Mouse (Mus musculus) CH12.LX (cell line): ENCODE results near the gene Usmg5. TPM values are rescaled to one million over a fixed set of nuclear protein-coding genes. Genes with fewer than 3 reads are reported as not detected.
A peak's percentile ranks its signal among the peaks of the same experiment; 100 is the strongest.

Experiments used
- DNase-seq: peaks from one replicate; pipeline ENCODE4 v3.0.0-alpha.2; 2013; ENCODE audit errors: extremely low read depth
- H3K27ac ChIP-seq: 2 replicates; pipeline ENCODE4 v1.5.1; 2012; ENCODE audit warnings: low read depth, mild to moderate bottlenecking, control low read depth, moderate library complexity; ENCODE audit not compliant: insufficient read depth
- H3K27me3 ChIP-seq: replicated peaks from 2 replicates; pipeline ENCODE3; 2012; ENCODE audit warnings: inconsistent platforms
- H3K36me3 ChIP-seq, 2 experiments: replicated peaks in 1 of 2; 2 replicates each; pipeline versions ENCODE3 to v1.6.1; 2012; ENCODE audit warnings: inconsistent platforms in 1 of 2, low read length in 1 of 2, mild to moderate bottlenecking in 1 of 2, mixed read lengths in 1 of 2, moderate library complexity in 1 of 2; ENCODE audit not compliant: control insufficient read depth in 1 of 2, insufficient read depth in 1 of 2
- H3K4me1 ChIP-seq, 2 experiments: 2 replicates each; pipeline ENCODE4 v1.6.1; 2012; ENCODE audit warnings: inconsistent platforms in 1 of 2, moderate library complexity in 1 of 2; ENCODE audit not compliant: insufficient read depth in 2 of 2, control insufficient read depth in 1 of 2
- H3K4me2 ChIP-seq: 2 replicates; pipeline ENCODE4 v1.6.1; 2012; ENCODE audit warnings: low read depth, mild to moderate bottlenecking, control low read depth; ENCODE audit not compliant: poor library complexity, insufficient read depth, severe bottlenecking
- H3K4me3 ChIP-seq, 3 experiments: fragments of 150-350 bp in 1 of 3; sonication (generic) in 1 of 3; replicated peaks in 1 of 3; 2 replicates each; pipeline versions ENCODE3 to v1.5.1; 2011 to 2012; ENCODE audit warnings: low read depth in 2 of 3, low read length in 2 of 3, mild to moderate bottlenecking in 2 of 3, moderate library complexity in 2 of 3, control low read depth in 1 of 3, improper control_type of control experiment in 1 of 3, inconsistent platforms in 1 of 3, mixed read lengths in 1 of 3; ENCODE audit not compliant: poor library complexity in 1 of 3
- H3K79me2 ChIP-seq: replicated peaks from 2 replicates; pipeline ENCODE4 v1.6.1; 2012; ENCODE audit warnings: mild to moderate bottlenecking, moderate library complexity; ENCODE audit not compliant: control insufficient read depth, poor library complexity, insufficient read depth, severe bottlenecking; ENCODE audit errors: extremely low read depth
- H3K9ac ChIP-seq: 2 replicates; pipeline ENCODE4 v1.6.1; 2012; ENCODE audit warnings: low read depth, mild to moderate bottlenecking, control low read depth, moderate library complexity; ENCODE audit not compliant: insufficient read depth
- H3K9me3 ChIP-seq: replicated peaks from 2 replicates; pipeline ENCODE3; 2012; ENCODE audit warnings: low read length, inconsistent platforms, mixed read lengths
- ELF1 ChIP-seq: IDR thresholded peaks from 2 replicates; pipeline ENCODE4 v1.6.1; 2014; ENCODE audit warnings: low read depth, mild to moderate bottlenecking, inconsistent platforms, low read length, improper control_type of control experiment
- EP300 ChIP-seq: IDR thresholded peaks from 2 replicates; pipeline ENCODE4 v1.6.1; 2011; ENCODE audit warnings: low read length, improper control_type of control experiment
- ETS1 ChIP-seq: conservative IDR thresholded peaks from 2 replicates; pipeline ENCODE4 v1.6.1; 2012; ENCODE audit warnings: low read depth, mild to moderate bottlenecking, inconsistent platforms, low read length, improper control_type of control experiment, moderate library complexity
- IRF4 ChIP-seq: IDR thresholded peaks from 2 replicates; pipeline ENCODE4 v1.6.1; 2014; ENCODE audit warnings: low read depth, mild to moderate bottlenecking, inconsistent platforms, low read length, improper control_type of control experiment
- JUN ChIP-seq: IDR thresholded peaks from 2 replicates; pipeline ENCODE4 v1.6.1; 2011; ENCODE audit warnings: low read depth, mild to moderate bottlenecking, low read length, improper control_type of control experiment, moderate library complexity; ENCODE audit not compliant: insufficient read depth
- KAT2A ChIP-seq: IDR thresholded peaks from 2 replicates; pipeline ENCODE4 v1.6.1; 2012; ENCODE audit warnings: low read length, improper control_type of control experiment, inconsistent platforms; ENCODE audit not compliant: insufficient replicate concordance
- MAX ChIP-seq: IDR thresholded peaks from 2 replicates; pipeline ENCODE4 v1.6.1; 2011; ENCODE audit warnings: low read length, improper control_type of control experiment
- MAZ ChIP-seq: IDR thresholded peaks from 2 replicates; pipeline ENCODE4 v1.6.1; 2012; ENCODE audit warnings: low read depth, mild to moderate bottlenecking, inconsistent platforms, low read length, improper control_type of control experiment, moderate library complexity
- MEF2A ChIP-seq: IDR thresholded peaks from 2 replicates; pipeline ENCODE4 v1.6.1; 2014; ENCODE audit warnings: low read depth, mild to moderate bottlenecking, inconsistent platforms, low read length, improper control_type of control experiment, borderline replicate concordance
- MXI1 ChIP-seq: IDR thresholded peaks from 2 replicates; pipeline ENCODE4 v1.6.1; 2011; ENCODE audit warnings: mild to moderate bottlenecking, low read depth, low read length, improper control_type of control experiment
- MYC ChIP-seq: IDR thresholded peaks from 2 replicates; pipeline ENCODE4 v1.6.1; 2011; ENCODE audit warnings: low read depth, mild to moderate bottlenecking, improper control_type of control experiment, low read length
- NELFE ChIP-seq: IDR thresholded peaks from 2 replicates; pipeline ENCODE4 v1.6.1; 2011; ENCODE audit warnings: low read depth, low read length, improper control_type of control experiment
- NRF1 ChIP-seq: IDR thresholded peaks from 2 replicates; pipeline ENCODE4 v1.6.1; 2014; ENCODE audit warnings: low read depth, mild to moderate bottlenecking, inconsistent platforms, low read length, improper control_type of control experiment, moderate library complexity
- PAX5 ChIP-seq: IDR thresholded peaks from 2 replicates; pipeline ENCODE4 v1.6.1; 2012; ENCODE audit warnings: low read length, inconsistent platforms, mixed read lengths
- POLR2A ChIP-seq: IDR thresholded peaks from 2 replicates; pipeline ENCODE4 v1.6.1; 2011; ENCODE audit warnings: low read depth, mild to moderate bottlenecking, improper control_type of control experiment, low read length
- RCOR1 ChIP-seq: conservative IDR thresholded peaks from 2 replicates; pipeline ENCODE4 v1.6.1; 2012; ENCODE audit warnings: low read depth, mild to moderate bottlenecking, inconsistent platforms, low read length, improper control_type of control experiment
- SIN3A ChIP-seq: IDR thresholded peaks from 2 replicates; pipeline ENCODE4 v1.6.1; 2012; ENCODE audit warnings: low read length, improper control_type of control experiment, inconsistent platforms
- TBP ChIP-seq: conservative IDR thresholded peaks from 2 replicates; pipeline ENCODE4 v1.6.1; 2011; ENCODE audit warnings: low read depth, low read length, improper control_type of control experiment
- TCF12 ChIP-seq: IDR thresholded peaks from 2 replicates; pipeline ENCODE4 v1.6.1; 2014; ENCODE audit warnings: low read depth, mild to moderate bottlenecking, inconsistent platforms, low read length, improper control_type of control experiment
- ZMIZ1 ChIP-seq: IDR thresholded peaks from 2 replicates; pipeline ENCODE4 v1.6.1; 2012; ENCODE audit warnings: low read depth, mild to moderate bottlenecking, inconsistent platforms, low read length, improper control_type of control experiment
- dilution Hi-C: fragments of 300-500 bp; cut with MboI; formaldehyde crosslinking; loops from 2 replicates; pipeline ENCODE4 v1.14.3; 2020; ENCODE audit warnings: low sequenced_read_pairs; ENCODE audit not compliant: extremely low pct_unique_long_range_greater_than_20kb, extremely low pct_ligation_motif_present
- in situ Hi-C: fragments of 300-500 bp; cut with MboI; formaldehyde crosslinking; loops from 3 replicates; pipeline ENCODE4 v1.14.3; 2019; ENCODE audit warnings: low sequenced_read_pairs, low pct_ligation_motif_present, low pct_unique_long_range_greater_than_20kb, mixed read lengths
- polyA plus RNA-seq: library from polyadenylated mRNA; unstranded; fragments of >175 nt; gene quantifications from 2 replicates; pipeline ENCODE4 v1.2.1, GENCODE M21; 2012; ENCODE audit warnings: low read depth; ENCODE audit not compliant: insufficient read length
- total RNA-seq, 2 experiments: library from RNA; depleted of rRNA; stranded (reverse); fragments of 300-350 nt in 1 of 2; fragments of >200 nt in 1 of 2; gene quantifications; 2 replicates each; pipeline ENCODE4 v1.2.3; 2012 to 2014

Gene Usmg5
- total and polyA plus RNA-seq, 3 experiments, result 226 to 674 (median 646) TPM

DNA sequence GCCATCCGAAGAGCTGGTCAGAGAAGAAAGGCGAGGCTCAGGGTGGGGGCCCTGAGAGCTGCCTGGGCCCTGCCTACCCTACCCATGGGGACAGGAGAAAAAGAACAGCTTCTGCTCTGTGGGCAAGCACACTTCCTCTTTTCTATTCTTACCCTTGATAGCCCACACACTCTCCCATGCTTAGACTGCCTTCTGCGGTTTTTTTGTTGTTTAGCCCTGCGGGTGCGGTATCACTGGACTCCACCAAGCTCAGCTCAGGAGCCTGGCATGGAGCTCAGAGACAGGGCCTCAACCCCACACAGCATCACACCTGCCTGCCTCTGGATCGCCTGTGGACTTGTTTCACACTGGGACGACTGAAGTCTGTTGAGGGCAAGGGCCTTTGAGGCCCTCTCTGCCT is 42.7 kb upstream of the Usmg5 start (continued):
- peak; percentile 91 for TF ChIP-seq MAZ
- peak; percentile 32; the same call in 1 of the 2 replicates for TF ChIP-seq ELF1
- peak; percentile 96 for TF ChIP-seq EP300
- TF ChIP-seq KAT2A, result 0 out of 2 replicates have a peak, but pooled peaks have one; percentile 28
- TF ChIP-seq RCOR1, result 0 out of 2 replicates have a peak, but pooled peaks have one; percentile 47
- no peak; the same call in 1 of the 2 replicates for TF ChIP-seq ZMIZ1
- peak; percentile 7; the same call in 1 of the 2 replicates for TF ChIP-seq JUN
- peak; percentile 68; the same call in 1 of the 2 replicates for TF ChIP-seq MYC
- peak; percentile 92 for TF ChIP-seq IRF4
- peak; percentile 81 for TF ChIP-seq MAX
- peak; percentile 81 for TF ChIP-seq TCF12
- TF ChIP-seq, all 38 proteins: peak for 22

DNA sequence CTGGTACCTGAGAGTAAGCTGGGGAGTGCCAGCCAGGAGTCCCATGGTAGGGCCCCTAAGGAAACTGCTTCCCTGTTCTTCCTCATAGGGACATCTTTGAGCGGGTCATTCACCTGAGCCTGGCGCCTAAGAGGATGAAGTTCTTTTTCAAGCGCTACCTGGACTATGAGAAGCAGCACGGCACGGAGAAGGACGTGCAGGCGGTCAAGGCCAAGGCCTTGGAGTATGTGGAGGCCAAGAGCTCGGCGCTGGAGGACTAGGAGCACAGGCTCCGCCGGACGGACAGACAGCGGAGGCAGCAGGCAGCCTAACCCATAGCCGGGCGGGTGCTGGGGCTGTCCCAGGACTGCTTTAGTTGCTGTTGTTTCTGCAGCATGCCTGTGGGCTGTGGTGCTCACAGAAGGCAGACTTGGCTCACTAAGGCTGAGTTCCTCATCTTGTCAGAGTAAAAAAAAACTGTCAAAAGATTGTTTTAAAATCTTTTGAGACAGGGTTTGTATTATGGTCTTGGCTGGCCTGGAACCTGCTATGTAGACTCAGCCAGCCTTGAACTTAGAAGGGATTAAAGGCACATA is 40.2 kb upstream of the Usmg5 start:
- Histone ChIP-seq H3K4me2 (no peak overlapping the region), H3K4me3 (no peak overlapping the region), H3K9ac (no peak overlapping the region), H3K27ac (no peak overlapping the region), H3K36me3 (peaks cover 69 to 92% of the 10 kb centered on the region in 2 experiments), H3K4me1 (peaks cover 17 to 57% of the 10 kb centered on the region in 2 experiments), H3K79me2 (no peaks in the 10 kb centered on the region), H3K9me3 (no peaks in the 10 kb centered on the region), H3K27me3 (no peaks in the 10 kb centered on the region)
- in situ Hi-C loops, result loop anchor here (5.0 kb wide), 1 partner anchor 37 kb away; no protein-coding TSS in a partner anchor
- no peak for TF ChIP-seq JUN
- TF ChIP-seq POLR2A, result peak; percentile 28; the same call in 1 of the 2 replicates
- DNase-seq, result peak; percentile 39
- dilution Hi-C loops, result no loop called here

DNA sequence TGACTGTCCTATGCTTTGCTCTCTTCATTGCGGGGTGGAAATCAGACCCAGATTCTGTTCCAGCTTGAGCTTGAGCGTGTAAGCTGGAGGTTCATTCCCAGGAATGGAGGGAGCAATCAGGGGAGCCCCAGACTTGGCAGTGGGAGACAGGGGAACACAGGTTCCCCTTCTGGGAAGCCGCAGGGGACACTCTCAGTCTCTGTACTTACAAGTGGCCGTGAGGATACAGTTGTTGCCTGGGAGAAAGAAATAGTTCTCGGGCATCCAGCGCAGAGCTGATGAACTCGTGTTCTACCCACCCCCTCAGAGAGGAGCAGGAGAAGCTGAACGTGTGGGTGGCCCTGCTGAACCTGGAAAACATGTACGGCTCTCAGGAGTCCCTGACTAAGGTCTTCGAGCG is 38.4 kb upstream of the Usmg5 start:
- TF ChIP-seq NELFE (no peak), ETS1 (no peak), IRF4 (no peak), MXI1 (no peak), TCF12 (no peak), MEF2A (no peak), NRF1 (no peak), TBP (no peak), POLR2A (no peak), SIN3A (no peak), PAX5 (no peak), MAX (no peak)
- Histone ChIP-seq H3K4me1 (peaks cover 15 to 41% of the 10 kb centered on the region in 2 experiments), H3K27me3 (no peaks in the 10 kb centered on the region), H3K9me3 (no peaks in the 10 kb centered on the region), H3K9ac (no peak overlapping the region), H3K4me3 (no peak overlapping the region), H3K36me3 (peaks cover 76 to 94% of the 10 kb centered on the region in 2 experiments), H3K79me2 (no peaks in the 10 kb centered on the region), H3K4me2 (no peak overlapping the region), H3K27ac (no peak overlapping the region)
- DNase-seq, result no peak
- in situ Hi-C loops (no loop called here), dilution Hi-C loops (no loop called here)
